Mouse (Mus musculus) layer of hippocampus, adult 8-10 months (tissue): ENCODE measurements around the gene Sox9. TPM values are rescaled to one million over a fixed set of nuclear protein-coding genes. Genes with fewer than 3 reads are reported as not detected.
A peak's percentile ranks its signal among the peaks of the same experiment; 100 is the strongest.

Experiments
- DNase-seq, 2 experiments: peaks; one replicate each; pipeline ENCODE4 v3.0.0; 2022; ENCODE audit warnings: low spot score in 2 of 2
- total RNA-seq, 4 experiments: library from RNA; stranded (reverse); gene quantifications; 2 replicates each; pipeline ENCODE4 v1.2.4; 2022

The Sox9 gene
- total RNA-seq: 10 to 100 TPM; 25.6 to 45.4 (median 32.4) TPM

- peak; percentile 85 to 88 for DNase-seq
These were observed at the start of gene Sox9 for GRCm38 (mm10) chr11:112781994-112782356. TSS of gene Sox9 (plus strand) at chr11:112782224.

- peak; percentile 37 to 44 for DNase-seq
These were observed 49.6 kb upstream of the Sox9 start for GRCm38 (mm10) chr11:112732401-112732800.

DNA sequence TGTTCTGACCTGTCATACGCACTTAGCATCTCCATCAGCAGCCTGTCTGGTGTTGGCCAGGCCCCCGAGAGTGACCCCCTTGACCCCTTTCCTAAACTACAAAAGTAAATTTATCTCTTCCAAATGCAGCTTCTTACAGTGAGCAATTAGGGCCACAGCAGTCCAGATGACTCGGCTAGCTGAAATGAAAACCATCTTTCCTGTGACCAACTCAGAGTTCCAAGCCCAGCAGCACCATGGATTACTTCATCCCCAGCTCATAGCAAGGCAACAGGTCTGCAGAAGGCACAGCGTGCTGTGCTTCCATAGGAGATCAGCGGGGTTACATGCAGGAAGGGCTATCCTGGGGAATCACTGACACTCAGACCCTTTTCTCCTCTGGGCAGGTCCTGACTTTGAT lies 45.0 kb upstream of the Sox9 start:
- no peak for DNase-seq

GRCm38 (mm10) chr11:112739681-112740080 lies 42.3 kb upstream of the Sox9 start:
- DNase-seq: no peak

DNA sequence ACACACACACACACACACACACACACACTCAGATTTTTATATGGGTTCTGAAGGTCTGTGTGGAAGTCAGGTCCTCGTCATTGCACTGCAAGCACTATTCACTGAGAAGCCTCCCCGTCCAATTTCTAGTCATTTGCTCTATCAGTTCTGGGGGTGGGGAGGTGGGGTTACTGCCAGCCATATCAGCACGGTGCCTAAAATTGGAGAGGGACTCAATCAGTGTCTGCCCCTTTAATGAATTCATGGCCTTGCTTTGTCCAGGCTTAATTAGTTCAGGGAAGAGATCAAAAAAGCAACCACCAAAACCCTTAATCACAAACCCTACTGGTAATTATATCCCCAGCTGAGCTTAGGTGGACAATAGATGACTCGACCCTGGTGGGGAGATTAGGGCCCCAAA lies 25.5 kb upstream of the Sox9 start:
- no peak for DNase-seq

GRCm38 (mm10) chr11:112758056-112758455 lies 24.0 kb upstream of the Sox9 start:
- DNase-seq: no peak

DNA sequence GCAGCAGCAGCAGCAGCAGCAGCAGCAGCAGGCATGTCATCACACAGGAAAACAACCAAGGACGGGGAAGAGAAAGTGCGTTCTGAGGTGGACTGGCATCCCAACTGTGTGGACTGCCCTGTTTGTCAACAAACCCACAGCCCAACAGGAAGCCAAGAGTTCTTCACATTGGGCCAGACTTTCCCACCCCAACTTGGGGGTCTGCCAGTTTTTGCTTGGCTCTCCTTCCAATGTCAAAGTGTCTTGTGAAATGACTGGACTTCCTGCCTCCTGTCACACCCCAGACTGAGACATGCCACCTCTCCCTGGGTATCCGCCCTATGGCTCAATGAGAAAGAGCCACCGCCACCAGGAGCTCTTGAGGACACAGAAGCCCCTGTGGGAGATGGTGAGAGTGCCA lies 15.1 kb upstream of the Sox9 start:
- no peak for DNase-seq

- no peak for DNase-seq
These were observed 14.4 kb upstream of the Sox9 start for GRCm38 (mm10) chr11:112767531-112768041.

- no peak for DNase-seq
These were observed 9.2 kb upstream of the Sox9 start for GRCm38 (mm10) chr11:112772791-112773355.

DNA sequence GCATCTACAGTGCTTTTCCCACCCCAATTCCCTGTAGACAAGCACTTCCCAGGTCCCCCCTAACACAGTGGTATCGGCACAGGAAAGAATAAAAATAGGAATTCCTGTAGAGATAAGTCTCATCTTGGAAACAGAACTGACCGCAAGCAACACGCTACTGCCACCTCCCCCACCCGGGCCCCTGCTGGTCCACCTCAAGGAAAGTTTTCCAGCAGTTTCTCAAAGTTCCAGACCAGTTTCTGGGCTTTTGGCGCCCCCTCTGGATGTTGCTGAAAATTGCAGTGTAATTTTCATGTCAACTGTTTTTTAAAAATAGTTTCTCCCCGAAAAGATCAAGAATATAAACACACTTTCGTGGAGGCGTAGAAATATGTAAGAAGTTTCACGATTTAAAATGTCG lies 2.3 kb upstream of the Sox9 start:
- peak in 1 of 2 experiments; percentile 22 for DNase-seq

GRCm38 (mm10) chr11:112780394-112780920 lies 1.6 kb upstream of the Sox9 start:
- no peak for DNase-seq

- peak; percentile 72 to 82 for DNase-seq
These were observed 751 bp upstream of the Sox9 start for GRCm38 (mm10) chr11:112781035-112781911.

DNA sequence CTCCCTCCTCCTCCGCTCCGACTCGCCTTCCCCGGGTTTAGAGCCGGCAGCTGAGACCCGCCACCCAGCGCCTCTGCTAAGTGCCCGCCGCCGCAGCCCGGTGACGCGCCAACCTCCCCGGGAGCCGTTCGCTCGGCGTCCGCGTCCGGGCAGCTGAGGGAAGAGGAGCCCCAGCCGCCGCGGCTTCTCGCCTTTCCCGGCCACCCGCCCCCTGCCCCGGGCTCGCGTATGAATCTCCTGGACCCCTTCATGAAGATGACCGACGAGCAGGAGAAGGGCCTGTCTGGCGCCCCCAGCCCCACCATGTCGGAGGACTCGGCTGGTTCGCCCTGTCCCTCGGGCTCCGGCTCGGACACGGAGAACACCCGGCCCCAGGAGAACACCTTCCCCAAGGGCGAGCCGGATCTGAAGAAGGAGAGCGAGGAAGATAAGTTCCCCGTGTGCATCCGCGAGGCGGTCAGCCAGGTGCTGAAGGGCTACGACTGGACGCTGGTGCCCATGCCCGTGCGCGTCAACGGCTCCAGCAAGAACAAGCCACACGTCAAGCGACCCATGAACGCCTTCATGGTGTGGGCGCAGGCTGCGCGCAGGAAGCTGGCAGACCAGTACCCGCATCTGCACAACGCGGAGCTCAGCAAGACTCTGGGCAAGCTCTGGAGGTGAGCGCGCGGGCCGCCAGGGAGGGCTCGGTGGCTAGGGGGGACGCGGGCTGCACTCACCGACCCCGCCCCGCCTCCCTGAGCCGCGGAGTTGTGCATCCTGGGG lies 515 bp downstream of the Sox9 start:
- DNase-seq: peak; percentile 22 to 25

DNA sequence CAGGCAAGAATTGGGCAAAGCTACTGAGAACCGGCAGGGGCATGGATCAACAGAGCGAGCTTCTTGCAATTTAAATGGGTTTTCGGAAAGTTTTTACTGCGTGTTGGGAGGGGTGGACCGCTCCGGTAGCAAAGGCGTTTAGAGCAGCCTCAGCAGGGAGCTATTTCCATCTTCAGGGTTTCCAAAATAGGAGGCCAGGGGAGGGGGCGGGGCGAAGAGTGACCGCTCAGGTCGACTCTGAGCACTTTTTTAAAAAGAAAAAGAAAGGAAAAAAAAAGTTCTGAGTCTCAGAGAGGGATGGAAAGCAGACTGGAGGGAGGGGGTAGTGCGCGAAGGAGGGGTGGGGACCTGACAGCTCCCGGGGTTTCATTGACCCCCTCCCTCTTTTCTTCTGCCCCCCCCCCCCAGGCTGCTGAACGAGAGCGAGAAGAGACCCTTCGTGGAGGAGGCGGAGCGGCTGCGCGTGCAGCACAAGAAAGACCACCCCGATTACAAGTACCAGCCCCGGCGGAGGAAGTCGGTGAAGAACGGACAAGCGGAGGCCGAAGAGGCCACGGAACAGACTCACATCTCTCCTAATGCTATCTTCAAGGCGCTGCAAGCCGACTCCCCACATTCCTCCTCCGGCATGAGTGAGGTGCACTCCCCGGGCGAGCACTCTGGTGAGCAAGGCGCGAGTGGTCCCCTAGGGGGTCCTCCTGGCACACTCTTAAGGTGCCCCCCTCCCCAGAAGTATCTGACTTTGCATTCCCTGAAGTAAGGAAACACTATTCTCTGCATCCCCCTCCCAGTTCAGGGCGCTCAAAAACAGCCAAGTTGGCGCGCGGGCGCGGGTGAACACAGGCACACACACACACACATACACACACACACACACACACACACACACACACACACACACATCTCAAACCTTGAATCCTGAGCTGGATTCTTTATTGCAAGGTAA lies 1.6 kb downstream of the Sox9 start:
- DNase-seq: no peak

GRCm38 (mm10) chr11:112784347-112784902 lies 2.4 kb downstream of the Sox9 start:
- DNase-seq: no peak

GRCm38 (mm10) chr11:112784903-112785381 lies 2.9 kb downstream of the Sox9 start:
- DNase-seq: peak; percentile 28 to 36

GRCm38 (mm10) chr11:112785581-112785980 lies 3.6 kb downstream of the Sox9 start:
- DNase-seq: no peak

DNA sequence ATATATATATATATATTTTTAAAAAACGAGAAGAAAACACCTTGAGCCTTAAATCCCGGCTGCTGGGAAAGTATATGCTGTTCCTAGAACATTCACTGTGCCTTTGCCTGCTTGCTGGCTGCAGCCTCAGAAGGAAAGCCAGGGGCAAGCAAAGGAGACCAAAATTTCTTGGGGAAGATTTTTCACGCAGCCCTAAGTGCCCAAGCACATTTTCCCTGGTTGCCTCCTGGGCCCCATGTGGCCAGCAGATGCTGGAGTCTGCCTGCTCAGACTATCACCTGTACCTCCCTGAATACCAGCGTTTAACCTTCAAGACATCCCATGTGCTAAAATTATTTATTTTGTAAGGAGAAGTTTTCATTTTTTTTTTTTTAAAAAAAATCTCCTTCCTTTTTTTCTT lies 4.4 kb downstream of the Sox9 start:
- DNase-seq: no peak

GRCm38 (mm10) chr11:112788296-112788695 lies 6.3 kb downstream of the Sox9 start:
- no peak for DNase-seq

DNA sequence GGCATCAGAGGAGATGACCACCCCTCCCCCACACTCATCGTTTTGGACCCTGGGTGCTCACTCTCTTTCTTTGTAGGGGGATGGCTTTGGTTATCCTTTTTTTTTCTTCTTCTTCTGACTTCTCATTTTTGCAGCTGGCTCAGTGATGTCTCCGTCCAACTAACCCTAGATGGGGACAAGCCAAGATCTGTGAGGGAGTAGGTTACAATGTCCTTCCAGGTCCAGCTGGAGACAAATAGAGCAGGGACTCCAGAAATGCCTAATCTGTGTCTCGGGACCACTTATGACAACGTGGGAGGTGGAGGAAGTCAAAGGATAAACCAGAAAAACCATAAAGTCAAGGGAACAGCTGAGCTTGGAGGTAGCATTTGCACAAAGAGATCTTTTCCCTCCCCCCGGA lies 14.4 kb downstream of the Sox9 start:
- no peak for DNase-seq
